Mouse (Mus musculus): ENCODE measurements around the gene Dlg2.

Dlg2 gene

GRCm38 (mm10) chr7:91832207-91832606 is 1355.7 kb downstream of the Dlg2 start:
- no peak for DNase-seq

GRCm38 (mm10) chr7:91845723-91846122 is 1369.3 kb downstream of the Dlg2 start:
- no peak for DNase-seq

GRCm38 (mm10) chr7:91849364-91849763 is 1372.9 kb downstream of the Dlg2 start:
- no peak for DNase-seq

- no peak for DNase-seq
These were observed 1377.2 kb downstream of the Dlg2 start for GRCm38 (mm10) chr7:91853653-91854052.

GRCm38 (mm10) chr7:91856931-91857330 is 1380.5 kb downstream of the Dlg2 start:
- peak; percentile 8 for DNase-seq

GRCm38 (mm10) chr7:91862806-91863531 is 1386.5 kb downstream of the Dlg2 start:
- DNase-seq = no peak

- no peak for DNase-seq
These were observed 1392.4 kb downstream of the Dlg2 start for GRCm38 (mm10) chr7:91868919-91869318.

GRCm38 (mm10) chr7:91876831-91877230 is 1400.4 kb downstream of the Dlg2 start:
- no peak for DNase-seq

GRCm38 (mm10) chr7:91877804-91878203 is 1401.3 kb downstream of the Dlg2 start:
- no peak for DNase-seq

GRCm38 (mm10) chr7:91886336-91886735 is 1409.9 kb downstream of the Dlg2 start:
- DNase-seq = no peak

GRCm38 (mm10) chr7:91893991-91894390 is 1417.5 kb downstream of the Dlg2 start:
- DNase-seq = no peak

- no peak for DNase-seq
These were observed 1420.5 kb downstream of the Dlg2 start for GRCm38 (mm10) chr7:91896935-91897334.

- no peak for DNase-seq
These were observed 1421.0 kb downstream of the Dlg2 start for GRCm38 (mm10) chr7:91897509-91897908.

GRCm38 (mm10) chr7:91902503-91902902 is 1426.0 kb downstream of the Dlg2 start:
- DNase-seq = no peak

- DNase-seq = no peak
These were observed 1440.3 kb downstream of the Dlg2 start for GRCm38 (mm10) chr7:91916809-91917208.

GRCm38 (mm10) chr7:91919099-91919498 is 1442.6 kb downstream of the Dlg2 start:
- no peak for DNase-seq

- DNase-seq = no peak
These were observed 1443.3 kb downstream of the Dlg2 start for GRCm38 (mm10) chr7:91919738-91920137.

- no peak for DNase-seq
These were observed 1458.6 kb downstream of the Dlg2 start for GRCm38 (mm10) chr7:91934881-91935597.

GRCm38 (mm10) chr7:91936193-91936592 is 1459.7 kb downstream of the Dlg2 start:
- DNase-seq = no peak

- no peak for DNase-seq
These were observed 1466.8 kb downstream of the Dlg2 start for GRCm38 (mm10) chr7:91943224-91943623.

- no peak for DNase-seq
These were observed 1479.1 kb downstream of the Dlg2 start for GRCm38 (mm10) chr7:91955584-91955983.

GRCm38 (mm10) chr7:91962956-91963355 is 1486.5 kb downstream of the Dlg2 start:
- DNase-seq = no peak

- no peak for DNase-seq
These were observed 1496.5 kb downstream of the Dlg2 start for GRCm38 (mm10) chr7:91972970-91973369.

- DNase-seq = no peak
These were observed 1527.4 kb downstream of the Dlg2 start for GRCm38 (mm10) chr7:92003769-92004455.
